Mouse (Mus musculus): ENCODE results near the gene Katnal1. TPM values are rescaled to one million over a fixed set of nuclear protein-coding genes. Genes with fewer than 3 reads are reported as not detected.

Gene Katnal1
- polyA plus RNA-seq, 1 experiment from 2014 or later, result 13.0 TPM

- H3K4me2 ChIP-seq (replicated peaks; ENCODE audit: low read depth, low read length), result no peak overlapping the region
- WGBS, result 61% methylated on average over 3 of the region's 3 CpGs
Observed at GRCm38 (mm10) chr5:148912262-148912661, 16.9 kb downstream of the Katnal1 start.

GRCm38 (mm10) chr5:148910066-148910465 is 19.1 kb downstream of the Katnal1 start:
- 89% methylated on average over 4 of the region's 4 CpGs for WGBS
- H3K9me3 ChIP-seq (ENCODE audit: control insufficient read depth, low read depth, low read length), result no peaks in the 10 kb centered on the region
- ATAC-seq (ENCODE audit: insufficient number of reproducible peaks, insufficient read depth, low FRiP score, low read depth), result no peak
- H3K27me3 ChIP-seq (ENCODE audit: control insufficient read depth, insufficient read depth, low read length), result no peaks in the 10 kb centered on the region
- no peak overlapping the region for H3K9ac ChIP-seq (replicated peaks; ENCODE audit: low read depth, low read length)
- H3K36me3 ChIP-seq (ENCODE audit: control insufficient read depth, insufficient read depth, low read length), result no peaks in the 10 kb centered on the region; the same call in 1 of the 2 replicates
- no peak overlapping the region for H3K4me2 ChIP-seq (replicated peaks; ENCODE audit: low read depth, low read length)
- H3K4me1 ChIP-seq (ENCODE audit: control insufficient read depth, insufficient read depth, low read length), result no peaks in the 10 kb centered on the region
- H3K4me3 ChIP-seq (ENCODE audit: low read depth, low read length), result no peak overlapping the region
- H3K27ac ChIP-seq (ENCODE audit: low read length), result no peak overlapping the region

More at GRCm38 (mm10) chr5:148912262-148912661, 16.9 kb downstream of the Katnal1 start:
- H3K9me3 ChIP-seq (ENCODE audit: control insufficient read depth, low read depth, low read length), result no peaks in the 10 kb centered on the region
- no peak; the same call in 1 of the 2 replicates for ATAC-seq (ENCODE audit: insufficient number of reproducible peaks, insufficient read depth, low FRiP score, low read depth)
- no peak overlapping the region for H3K4me3 ChIP-seq (ENCODE audit: low read depth, low read length)
- H3K9ac ChIP-seq (replicated peaks; ENCODE audit: low read depth, low read length), result no peak overlapping the region
- no peaks in the 10 kb centered on the region for H3K27me3 ChIP-seq (ENCODE audit: control insufficient read depth, insufficient read depth, low read length)
- H3K27ac ChIP-seq (ENCODE audit: low read length), result no peak overlapping the region
- H3K36me3 ChIP-seq (ENCODE audit: control insufficient read depth, insufficient read depth, low read length), result no peaks in the 10 kb centered on the region; the same call in 1 of the 2 replicates
- H3K4me1 ChIP-seq (ENCODE audit: control insufficient read depth, insufficient read depth, low read length), result no peaks in the 10 kb centered on the region

- ATAC-seq (ENCODE audit: insufficient number of reproducible peaks, insufficient read depth, low FRiP score, low read depth), result no peak
- Histone ChIP-seq H3K9me3 (ENCODE audit: control insufficient read depth, low read depth, low read length) (no peaks in the 10 kb centered on the region), H3K27ac (ENCODE audit: low read length) (no peak overlapping the region), H3K36me3 (ENCODE audit: control insufficient read depth, insufficient read depth, low read length) (no peaks in the 10 kb centered on the region; the same call in 1 of the 2 replicates), H3K9ac (replicated peaks; ENCODE audit: low read depth, low read length) (no peak overlapping the region), H3K4me1 (ENCODE audit: control insufficient read depth, insufficient read depth, low read length) (no peaks in the 10 kb centered on the region), H3K4me3 (ENCODE audit: low read depth, low read length) (no peak overlapping the region), H3K27me3 (ENCODE audit: control insufficient read depth, insufficient read depth, low read length) (no peaks in the 10 kb centered on the region), H3K4me2 (replicated peaks; ENCODE audit: low read depth, low read length) (no peak overlapping the region)
- WGBS, result 32% methylated on average over 6 of the region's 6 CpGs
Observed at GRCm38 (mm10) chr5:148909402-148909801, 19.7 kb downstream of the Katnal1 start.

GRCm38 (mm10) chr5:148909057-148909395 is 20.1 kb downstream of the Katnal1 start:
- H3K27ac ChIP-seq (ENCODE audit: low read length), result no peak overlapping the region
- H3K4me1 ChIP-seq (ENCODE audit: control insufficient read depth, insufficient read depth, low read length), result no peaks in the 10 kb centered on the region
- H3K36me3 ChIP-seq (ENCODE audit: control insufficient read depth, insufficient read depth, low read length), result peaks cover 3% of the 10 kb centered on the region; the same call in 1 of the 2 replicates
- WGBS, result 31% methylated on average over 7 of the region's 7 CpGs
- no peak overlapping the region for H3K4me2 ChIP-seq (replicated peaks; ENCODE audit: low read depth, low read length)
- no peak overlapping the region for H3K9ac ChIP-seq (replicated peaks; ENCODE audit: low read depth, low read length)
- H3K27me3 ChIP-seq (ENCODE audit: control insufficient read depth, insufficient read depth, low read length), result no peaks in the 10 kb centered on the region
- no peaks in the 10 kb centered on the region for H3K9me3 ChIP-seq (ENCODE audit: control insufficient read depth, low read depth, low read length)
- no peak overlapping the region for H3K4me3 ChIP-seq (ENCODE audit: low read depth, low read length)
- ATAC-seq (ENCODE audit: insufficient number of reproducible peaks, insufficient read depth, low FRiP score, low read depth), result no peak

- 75% methylated on average over 17 of the region's 17 CpGs for WGBS
- no peak for ATAC-seq (ENCODE audit: insufficient number of reproducible peaks, insufficient read depth, low FRiP score, low read depth)
- peaks cover 9% of the 10 kb centered on the region for H3K36me3 ChIP-seq (ENCODE audit: control insufficient read depth, insufficient read depth, low read length)
Observed at GRCm38 (mm10) chr5:148908191-148909056, 20.7 kb downstream of the Katnal1 start.

GRCm38 (mm10) chr5:148906305-148906704 is 22.8 kb downstream of the Katnal1 start:
- H3K36me3 ChIP-seq (ENCODE audit: control insufficient read depth, insufficient read depth, low read length), result peaks cover 10% of the 10 kb centered on the region
- H3K4me1 ChIP-seq (ENCODE audit: control insufficient read depth, insufficient read depth, low read length), result no peaks in the 10 kb centered on the region
- H3K27me3 ChIP-seq (ENCODE audit: control insufficient read depth, insufficient read depth, low read length), result no peaks in the 10 kb centered on the region
- no peak overlapping the region for H3K4me3 ChIP-seq (ENCODE audit: low read depth, low read length)
- no peaks in the 10 kb centered on the region for H3K9me3 ChIP-seq (ENCODE audit: control insufficient read depth, low read depth, low read length)
- no peak overlapping the region for H3K27ac ChIP-seq (ENCODE audit: low read length)
- H3K4me2 ChIP-seq (replicated peaks; ENCODE audit: low read depth, low read length), result no peak overlapping the region
- no peak overlapping the region; the same call in 1 of the 2 replicates for H3K9ac ChIP-seq (replicated peaks; ENCODE audit: low read depth, low read length)
- WGBS, result 81% methylated on average over 4 of the region's 4 CpGs
- no peak for ATAC-seq (ENCODE audit: insufficient number of reproducible peaks, insufficient read depth, low FRiP score, low read depth)

More at GRCm38 (mm10) chr5:148908191-148909056, 20.7 kb downstream of the Katnal1 start:
- no peak overlapping the region for H3K4me3 ChIP-seq (ENCODE audit: low read depth, low read length)
- no peak overlapping the region for H3K9ac ChIP-seq (replicated peaks; ENCODE audit: low read depth, low read length)
- no peaks in the 10 kb centered on the region for H3K4me1 ChIP-seq (ENCODE audit: control insufficient read depth, insufficient read depth, low read length)
- no peaks in the 10 kb centered on the region for H3K27me3 ChIP-seq (ENCODE audit: control insufficient read depth, insufficient read depth, low read length)
- no peak overlapping the region for H3K4me2 ChIP-seq (replicated peaks; ENCODE audit: low read depth, low read length)
- no peaks in the 10 kb centered on the region for H3K9me3 ChIP-seq (ENCODE audit: control insufficient read depth, low read depth, low read length)
- H3K27ac ChIP-seq (ENCODE audit: low read length), result no peak overlapping the region

GRCm38 (mm10) chr5:148904846-148905245 is 24.3 kb downstream of the Katnal1 start:
- H3K27ac ChIP-seq (ENCODE audit: low read length), result no peak overlapping the region
- no peak for ATAC-seq (ENCODE audit: insufficient number of reproducible peaks, insufficient read depth, low FRiP score, low read depth)
- peaks cover 10% of the 10 kb centered on the region for H3K36me3 ChIP-seq (ENCODE audit: control insufficient read depth, insufficient read depth, low read length)
- H3K9ac ChIP-seq (replicated peaks; ENCODE audit: low read depth, low read length), result no peak overlapping the region
- H3K4me2 ChIP-seq (replicated peaks; ENCODE audit: low read depth, low read length), result no peak overlapping the region
- 60% methylated on average over 6 of the region's 6 CpGs for WGBS
- no peaks in the 10 kb centered on the region for H3K9me3 ChIP-seq (ENCODE audit: control insufficient read depth, low read depth, low read length)
- no peak overlapping the region for H3K4me3 ChIP-seq (ENCODE audit: low read depth, low read length)
- no peaks in the 10 kb centered on the region for H3K27me3 ChIP-seq (ENCODE audit: control insufficient read depth, insufficient read depth, low read length)
- no peaks in the 10 kb centered on the region for H3K4me1 ChIP-seq (ENCODE audit: control insufficient read depth, insufficient read depth, low read length)

GRCm38 (mm10) chr5:148899361-148899760 is 29.8 kb downstream of the Katnal1 start:
- Histone ChIP-seq H3K27me3 (ENCODE audit: control insufficient read depth, insufficient read depth, low read length) (no peaks in the 10 kb centered on the region), H3K27ac (ENCODE audit: low read length) (no peak overlapping the region), H3K4me1 (ENCODE audit: control insufficient read depth, insufficient read depth, low read length) (no peaks in the 10 kb centered on the region), H3K36me3 (ENCODE audit: control insufficient read depth, insufficient read depth, low read length) (peaks cover 10% of the 10 kb centered on the region), H3K9me3 (ENCODE audit: control insufficient read depth, low read depth, low read length) (no peaks in the 10 kb centered on the region), H3K4me2 (replicated peaks; ENCODE audit: low read depth, low read length) (no peak overlapping the region), H3K9ac (replicated peaks; ENCODE audit: low read depth, low read length) (no peak overlapping the region), H3K4me3 (ENCODE audit: low read depth, low read length) (no peak overlapping the region)
- no peak for ATAC-seq (ENCODE audit: insufficient number of reproducible peaks, insufficient read depth, low FRiP score, low read depth)
- WGBS, result 92% methylated on average over 7 of the region's 7 CpGs

All from stomach, embryonic 14.5 days (tissue).